Mouse (Mus musculus): ENCODE measurements around the gene Chst2. TPM values are rescaled to one million over a fixed set of nuclear protein-coding genes. Genes with fewer than 3 reads are reported as not detected.
A peak's percentile ranks its signal among the peaks of the same experiment; 100 is the strongest.

Gene Chst2
- polyA plus RNA-seq, 1 experiment from 2014 or later, result 3.0 TPM

GRCm38 (mm10) chr9:95389956-95390355 lies 16.6 kb downstream of the Chst2 start:
- 70% methylated on average over 3 of the region's 3 CpGs for WGBS
- no peak for ATAC-seq (ENCODE audit: insufficient number of reproducible peaks, insufficient read depth, low FRiP score, low read depth)
- Histone ChIP-seq H3K4me1 (ENCODE audit: control insufficient read depth, insufficient read depth, low read length) (no peaks in the 10 kb centered on the region), H3K4me2 (replicated peaks; ENCODE audit: low read depth, low read length) (no peak overlapping the region), H3K27me3 (ENCODE audit: control insufficient read depth, insufficient read depth, low read length) (no peaks in the 10 kb centered on the region), H3K4me3 (ENCODE audit: low read depth, low read length) (no peak overlapping the region), H3K36me3 (ENCODE audit: control insufficient read depth, insufficient read depth, low read length) (no peaks in the 10 kb centered on the region), H3K27ac (ENCODE audit: low read length) (no peak overlapping the region), H3K9me3 (ENCODE audit: control insufficient read depth, low read depth, low read length) (no peaks in the 10 kb centered on the region), H3K9ac (replicated peaks; ENCODE audit: low read depth, low read length) (no peak overlapping the region)

DNA sequence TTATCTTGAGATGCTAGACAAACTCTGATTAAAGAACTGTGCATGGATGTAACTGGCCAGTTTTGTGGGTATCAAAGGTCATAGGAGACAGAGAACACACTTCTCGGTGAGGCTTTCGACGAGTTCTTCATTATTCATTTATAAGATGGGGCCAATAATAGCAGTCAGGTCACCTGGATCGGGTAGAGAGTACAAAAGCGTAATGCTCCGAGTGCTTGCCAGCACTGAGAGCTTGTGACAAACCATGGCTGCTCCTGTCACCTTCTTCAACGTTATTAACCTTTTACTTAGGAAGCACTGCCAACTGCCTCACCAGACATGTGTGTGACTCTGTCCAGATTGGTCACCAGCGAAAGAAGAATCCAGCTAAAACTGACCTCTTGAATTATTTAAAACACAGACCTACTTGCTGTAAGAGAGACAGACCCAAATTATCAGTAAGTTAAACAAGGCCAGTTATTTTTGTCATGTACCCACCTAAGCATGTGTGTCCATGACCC lies 18.6 kb downstream of the Chst2 start:
- Histone ChIP-seq H3K9ac (replicated peaks; ENCODE audit: low read depth, low read length) (no peak overlapping the region), H3K27me3 (ENCODE audit: control insufficient read depth, insufficient read depth, low read length) (no peaks in the 10 kb centered on the region), H3K36me3 (ENCODE audit: control insufficient read depth, insufficient read depth, low read length) (no peaks in the 10 kb centered on the region), H3K9me3 (ENCODE audit: control insufficient read depth, low read depth, low read length) (no peaks in the 10 kb centered on the region), H3K4me1 (ENCODE audit: control insufficient read depth, insufficient read depth, low read length) (no peaks in the 10 kb centered on the region), H3K4me3 (ENCODE audit: low read depth, low read length) (no peak overlapping the region), H3K27ac (ENCODE audit: low read length) (no peak overlapping the region), H3K4me2 (replicated peaks; ENCODE audit: low read depth, low read length) (no peak overlapping the region)
- 77% methylated on average over 8 of the region's 8 CpGs for WGBS
- ATAC-seq (ENCODE audit: insufficient number of reproducible peaks, insufficient read depth, low FRiP score, low read depth), result no peak

DNA sequence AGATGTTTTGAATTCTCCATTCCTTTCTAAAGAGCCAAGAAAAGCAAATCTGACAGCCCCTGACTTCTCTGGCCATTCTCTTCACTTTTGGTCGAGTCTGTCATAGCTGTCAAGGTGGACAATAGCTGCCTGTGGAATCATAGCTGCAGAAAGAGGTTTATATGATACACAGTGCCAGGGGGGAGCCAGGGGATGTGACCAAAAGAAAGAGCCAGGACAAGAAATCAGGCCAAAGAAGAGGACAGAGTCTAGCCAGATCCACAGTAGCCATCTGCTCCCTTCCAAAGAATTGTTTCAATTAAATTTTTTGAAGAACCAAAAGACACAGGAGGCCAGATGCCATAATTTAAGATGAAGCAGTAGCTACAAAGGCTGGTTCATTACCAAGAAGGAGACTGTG lies 30.6 kb downstream of the Chst2 start:
- Histone ChIP-seq H3K36me3 (ENCODE audit: control insufficient read depth, insufficient read depth, low read length) (no peaks in the 10 kb centered on the region), H3K9ac (replicated peaks; ENCODE audit: low read depth, low read length) (no peak overlapping the region), H3K27me3 (ENCODE audit: control insufficient read depth, insufficient read depth, low read length) (no peaks in the 10 kb centered on the region), H3K4me2 (replicated peaks; ENCODE audit: low read depth, low read length) (no peak overlapping the region), H3K4me3 (ENCODE audit: low read depth, low read length) (no peak overlapping the region), H3K4me1 (ENCODE audit: control insufficient read depth, insufficient read depth, low read length) (no peaks in the 10 kb centered on the region), H3K27ac (ENCODE audit: low read length) (no peak overlapping the region), H3K9me3 (ENCODE audit: control insufficient read depth, low read depth, low read length) (no peaks in the 10 kb centered on the region)
- ATAC-seq (ENCODE audit: insufficient number of reproducible peaks, insufficient read depth, low FRiP score, low read depth), result no peak
- WGBS, result 43% methylated on average over 1 of the region's 1 CpGs

DNA sequence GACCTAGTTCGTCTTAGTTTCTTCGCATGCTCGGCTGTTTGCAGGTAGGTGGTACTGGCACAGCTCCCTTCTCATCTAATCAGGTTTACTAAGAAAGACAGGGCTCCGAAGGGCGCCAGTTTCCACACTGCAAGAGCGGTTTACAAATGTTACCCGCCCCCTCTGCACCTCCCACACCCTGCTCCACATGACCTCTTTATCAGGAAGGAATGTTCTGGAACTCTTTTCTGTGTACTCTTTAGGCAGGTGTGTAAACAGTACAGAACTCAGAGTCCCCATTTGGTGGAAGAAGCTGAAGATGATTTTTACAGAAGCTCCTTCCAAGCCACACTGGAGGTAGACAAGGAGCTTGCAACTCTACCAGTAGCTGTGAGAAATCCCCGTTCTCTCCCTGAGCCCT lies 31.2 kb downstream of the Chst2 start:
- no peak overlapping the region for H3K4me2 ChIP-seq (replicated peaks; ENCODE audit: low read depth, low read length)
- no peak overlapping the region for H3K9ac ChIP-seq (replicated peaks; ENCODE audit: low read depth, low read length)
- no peak overlapping the region for H3K4me3 ChIP-seq (ENCODE audit: low read depth, low read length)
- 72% methylated on average over 8 of the region's 8 CpGs for WGBS
- H3K36me3 ChIP-seq (ENCODE audit: control insufficient read depth, insufficient read depth, low read length), result no peaks in the 10 kb centered on the region
- H3K27ac ChIP-seq (ENCODE audit: low read length), result no peak overlapping the region
- no peaks in the 10 kb centered on the region for H3K9me3 ChIP-seq (ENCODE audit: control insufficient read depth, low read depth, low read length)
- no peaks in the 10 kb centered on the region for H3K27me3 ChIP-seq (ENCODE audit: control insufficient read depth, insufficient read depth, low read length)
- peak; percentile 86; the same call in 1 of the 2 replicates for ATAC-seq (ENCODE audit: insufficient number of reproducible peaks, insufficient read depth, low FRiP score, low read depth)
- H3K4me1 ChIP-seq (ENCODE audit: control insufficient read depth, insufficient read depth, low read length), result no peaks in the 10 kb centered on the region

DNA sequence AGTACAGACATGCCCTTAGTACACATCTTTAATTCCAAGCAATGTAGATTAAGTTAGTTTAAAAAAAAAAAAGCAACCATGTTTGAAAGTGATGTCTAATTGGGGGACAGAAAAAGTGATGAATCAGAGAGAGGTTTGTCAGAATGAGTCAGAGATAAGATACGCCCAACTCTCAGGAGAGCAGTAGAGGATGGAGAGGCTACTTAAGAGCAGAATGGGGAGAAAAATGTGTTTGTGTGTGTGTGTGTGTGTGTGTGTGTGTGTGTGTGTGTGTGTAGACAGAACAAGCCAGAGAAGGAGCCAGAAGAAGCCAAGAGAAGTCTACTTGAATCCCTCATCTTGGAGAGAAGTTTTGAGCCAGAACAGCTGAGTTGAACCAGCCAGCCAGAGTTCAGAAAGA lies 32.8 kb downstream of the Chst2 start:
- Histone ChIP-seq H3K27ac (ENCODE audit: low read length) (no peak overlapping the region), H3K4me1 (ENCODE audit: control insufficient read depth, insufficient read depth, low read length) (no peaks in the 10 kb centered on the region), H3K27me3 (ENCODE audit: control insufficient read depth, insufficient read depth, low read length) (no peaks in the 10 kb centered on the region), H3K9ac (replicated peaks; ENCODE audit: low read depth, low read length) (no peak overlapping the region), H3K4me2 (replicated peaks; ENCODE audit: low read depth, low read length) (no peak overlapping the region), H3K36me3 (ENCODE audit: control insufficient read depth, insufficient read depth, low read length) (no peaks in the 10 kb centered on the region), H3K9me3 (ENCODE audit: control insufficient read depth, low read depth, low read length) (no peaks in the 10 kb centered on the region), H3K4me3 (ENCODE audit: low read depth, low read length) (no peak overlapping the region)
- WGBS, result 100% methylated on average over 1 of the region's 1 CpGs
- no peak for ATAC-seq (ENCODE audit: insufficient number of reproducible peaks, insufficient read depth, low FRiP score, low read depth)

- ATAC-seq (ENCODE audit: insufficient number of reproducible peaks, insufficient read depth, low FRiP score, low read depth), result no peak
- no peak overlapping the region for H3K27ac ChIP-seq (ENCODE audit: low read length)
- no peak overlapping the region for H3K4me2 ChIP-seq (replicated peaks; ENCODE audit: low read depth, low read length)
- no peaks in the 10 kb centered on the region for H3K36me3 ChIP-seq (ENCODE audit: control insufficient read depth, insufficient read depth, low read length)
- no peaks in the 10 kb centered on the region for H3K4me1 ChIP-seq (ENCODE audit: control insufficient read depth, insufficient read depth, low read length)
- no peaks in the 10 kb centered on the region for H3K27me3 ChIP-seq (ENCODE audit: control insufficient read depth, insufficient read depth, low read length)
- 79% methylated on average over 3 of the region's 3 CpGs for WGBS
- no peak overlapping the region for H3K9ac ChIP-seq (replicated peaks; ENCODE audit: low read depth, low read length)
- H3K4me3 ChIP-seq (ENCODE audit: low read depth, low read length), result no peak overlapping the region
- H3K9me3 ChIP-seq (ENCODE audit: control insufficient read depth, low read depth, low read length), result no peaks in the 10 kb centered on the region
Measured at GRCm38 (mm10) chr9:95365882-95366281, 40.6 kb downstream of the Chst2 start.

DNA sequence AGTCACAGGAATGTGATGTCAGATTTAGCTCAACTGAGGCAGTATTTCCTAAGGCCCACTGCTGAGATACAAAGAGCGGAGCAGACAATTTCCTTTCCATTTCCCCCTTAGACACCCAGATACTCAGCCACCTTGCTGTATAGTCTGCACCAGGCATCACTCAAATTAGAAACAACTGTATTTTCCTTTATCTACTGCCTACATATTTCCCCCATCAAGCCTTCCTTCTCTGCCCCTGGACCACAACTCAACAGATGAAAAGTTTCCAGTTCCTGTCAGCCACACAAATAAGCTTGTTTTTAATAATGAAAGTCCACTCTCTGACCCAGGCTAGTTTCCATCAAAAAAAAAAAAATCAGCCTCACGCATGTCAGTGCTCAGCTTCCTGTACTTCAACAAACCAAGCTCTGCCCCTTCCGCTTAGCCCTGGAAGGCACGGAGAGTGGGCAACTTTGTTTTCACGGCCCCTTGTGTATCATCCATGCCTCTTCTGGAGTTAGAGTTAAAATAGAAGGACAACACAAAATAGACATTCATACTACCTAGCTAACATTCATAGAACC lies 52.6 kb downstream of the Chst2 start:
- Histone ChIP-seq H3K9me3 (ENCODE audit: control insufficient read depth, low read depth, low read length) (no peaks in the 10 kb centered on the region), H3K27me3 (ENCODE audit: control insufficient read depth, insufficient read depth, low read length) (no peaks in the 10 kb centered on the region), H3K4me1 (ENCODE audit: control insufficient read depth, insufficient read depth, low read length) (no peaks in the 10 kb centered on the region), H3K9ac (replicated peaks; ENCODE audit: low read depth, low read length) (no peak overlapping the region), H3K27ac (ENCODE audit: low read length) (no peak overlapping the region), H3K36me3 (ENCODE audit: control insufficient read depth, insufficient read depth, low read length) (no peaks in the 10 kb centered on the region), H3K4me2 (replicated peaks; ENCODE audit: low read depth, low read length) (no peak overlapping the region), H3K4me3 (ENCODE audit: low read depth, low read length) (no peak overlapping the region)
- 76% methylated on average over 5 of the region's 5 CpGs for whole genome bisulfite sequencing
- no peak for ATAC-seq (ENCODE audit: insufficient number of reproducible peaks, insufficient read depth, low FRiP score, low read depth)

DNA sequence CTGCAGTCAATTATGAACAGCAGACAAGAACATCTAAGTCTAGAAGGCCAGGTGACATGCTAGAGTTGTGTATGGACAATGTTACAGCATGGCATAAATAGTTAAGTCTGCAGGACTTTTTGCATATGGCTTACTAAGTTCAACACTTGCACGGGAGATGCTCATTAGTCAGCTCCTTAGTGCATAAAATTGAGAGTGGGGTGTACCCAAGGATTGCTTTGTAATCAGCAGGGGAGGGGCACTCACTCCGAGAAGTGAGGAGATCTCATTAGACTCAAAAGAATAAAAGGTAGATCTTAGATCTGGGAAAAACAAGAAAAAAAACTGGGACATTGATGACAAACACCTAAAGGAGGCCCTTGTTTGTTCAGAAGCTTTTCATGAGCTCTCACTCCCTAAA lies 54.6 kb downstream of the Chst2 start:
- 75% methylated on average over 2 of the region's 2 CpGs for WGBS
- no peaks in the 10 kb centered on the region for H3K36me3 ChIP-seq (ENCODE audit: control insufficient read depth, insufficient read depth, low read length)
- no peak overlapping the region for H3K4me3 ChIP-seq (ENCODE audit: low read depth, low read length)
- no peaks in the 10 kb centered on the region for H3K9me3 ChIP-seq (ENCODE audit: control insufficient read depth, low read depth, low read length)
- H3K4me2 ChIP-seq (replicated peaks; ENCODE audit: low read depth, low read length), result no peak overlapping the region
- no peaks in the 10 kb centered on the region for H3K4me1 ChIP-seq (ENCODE audit: control insufficient read depth, insufficient read depth, low read length)
- no peaks in the 10 kb centered on the region for H3K27me3 ChIP-seq (ENCODE audit: control insufficient read depth, insufficient read depth, low read length)
- no peak overlapping the region for H3K9ac ChIP-seq (replicated peaks; ENCODE audit: low read depth, low read length)
- ATAC-seq (ENCODE audit: insufficient number of reproducible peaks, insufficient read depth, low FRiP score, low read depth), result no peak
- no peak overlapping the region for H3K27ac ChIP-seq (ENCODE audit: low read length)

- Histone ChIP-seq H3K27me3 (ENCODE audit: control insufficient read depth, insufficient read depth, low read length) (no peaks in the 10 kb centered on the region), H3K4me3 (ENCODE audit: low read depth, low read length) (no peak overlapping the region), H3K9me3 (ENCODE audit: control insufficient read depth, low read depth, low read length) (no peaks in the 10 kb centered on the region), H3K9ac (replicated peaks; ENCODE audit: low read depth, low read length) (no peak overlapping the region), H3K27ac (ENCODE audit: low read length) (no peak overlapping the region), H3K4me2 (replicated peaks; ENCODE audit: low read depth, low read length) (no peak overlapping the region), H3K36me3 (ENCODE audit: control insufficient read depth, insufficient read depth, low read length) (no peaks in the 10 kb centered on the region), H3K4me1 (ENCODE audit: control insufficient read depth, insufficient read depth, low read length) (no peaks in the 10 kb centered on the region)
- no peak for ATAC-seq (ENCODE audit: insufficient number of reproducible peaks, insufficient read depth, low FRiP score, low read depth)
- 70% methylated on average over 4 of the region's 4 CpGs for WGBS
Measured at GRCm38 (mm10) chr9:95350550-95350949, 56.0 kb downstream of the Chst2 start.
